Mouse (Mus musculus) spleen, adult 18-20 months (tissue): Measurements from ENCODE around the gene Myo10.
"Not testable (repeated sequence)": the region's sequence is repeated elsewhere in the genome, so short reads cannot be mapped to it uniquely, and the experiment has no call there.

Source experiments
- DNase-seq, 2 experiments: peaks; one replicate each; pipeline ENCODE4 v3.0.0; 2022; ENCODE audit warnings: mixed read lengths in 2 of 2

Gene Myo10

GRCm38 (mm10) chr15:25693708-25694107, 71.4 kb downstream of the Myo10 start:
- no peak for DNase-seq

- no peak for DNase-seq
These were observed 72.4 kb downstream of the Myo10 start for GRCm38 (mm10) chr15:25694749-25695148.

GRCm38 (mm10) chr15:25695253-25695652, 72.9 kb downstream of the Myo10 start:
- no peak for DNase-seq

GRCm38 (mm10) chr15:25695883-25696282, 73.6 kb downstream of the Myo10 start:
- DNase-seq, result no peak

GRCm38 (mm10) chr15:25696660-25697059, 74.3 kb downstream of the Myo10 start:
- no peak for DNase-seq

- no peak for DNase-seq
These were observed 76.8 kb downstream of the Myo10 start for GRCm38 (mm10) chr15:25699032-25699557.

GRCm38 (mm10) chr15:25702602-25703001, 80.3 kb downstream of the Myo10 start:
- no peak for DNase-seq

GRCm38 (mm10) chr15:25704809-25705585, 82.7 kb downstream of the Myo10 start:
- no peak for DNase-seq

- DNase-seq, result no peak
These were observed 84.7 kb downstream of the Myo10 start for GRCm38 (mm10) chr15:25706874-25707554.

GRCm38 (mm10) chr15:25707891-25708290, 85.6 kb downstream of the Myo10 start:
- no peak for DNase-seq

GRCm38 (mm10) chr15:25710876-25711275, 88.6 kb downstream of the Myo10 start:
- DNase-seq, result no peak

GRCm38 (mm10) chr15:25712877-25713276, 90.6 kb downstream of the Myo10 start:
- no peak for DNase-seq

GRCm38 (mm10) chr15:25713587-25714361, 91.4 kb downstream of the Myo10 start:
- no peak for DNase-seq

- no peak for DNase-seq
These were observed 93.1 kb downstream of the Myo10 start for GRCm38 (mm10) chr15:25715218-25715995.

GRCm38 (mm10) chr15:25715996-25716395, 93.7 kb downstream of the Myo10 start:
- no peak for DNase-seq

- DNase-seq, result peak in 1 of 2 experiments; percentile 72
These were observed 94.7 kb downstream of the Myo10 start for GRCm38 (mm10) chr15:25717006-25717405.

- DNase-seq, result not testable (repeated sequence)
These were observed 95.8 kb downstream of the Myo10 start for GRCm38 (mm10) chr15:25718104-25718503.

- DNase-seq, result no peak
These were observed 96.9 kb downstream of the Myo10 start for GRCm38 (mm10) chr15:25719270-25719669.

GRCm38 (mm10) chr15:25720263-25720662, 97.9 kb downstream of the Myo10 start:
- no peak for DNase-seq

- no peak for DNase-seq
These were observed 101.2 kb downstream of the Myo10 start for GRCm38 (mm10) chr15:25723281-25724113.

- DNase-seq, result no peak
These were observed 102.2 kb downstream of the Myo10 start for GRCm38 (mm10) chr15:25724549-25724948.
